Mouse (Mus musculus): ENCODE results near the gene 4931428F04Rik.

4931428F04Rik gene

DNA sequence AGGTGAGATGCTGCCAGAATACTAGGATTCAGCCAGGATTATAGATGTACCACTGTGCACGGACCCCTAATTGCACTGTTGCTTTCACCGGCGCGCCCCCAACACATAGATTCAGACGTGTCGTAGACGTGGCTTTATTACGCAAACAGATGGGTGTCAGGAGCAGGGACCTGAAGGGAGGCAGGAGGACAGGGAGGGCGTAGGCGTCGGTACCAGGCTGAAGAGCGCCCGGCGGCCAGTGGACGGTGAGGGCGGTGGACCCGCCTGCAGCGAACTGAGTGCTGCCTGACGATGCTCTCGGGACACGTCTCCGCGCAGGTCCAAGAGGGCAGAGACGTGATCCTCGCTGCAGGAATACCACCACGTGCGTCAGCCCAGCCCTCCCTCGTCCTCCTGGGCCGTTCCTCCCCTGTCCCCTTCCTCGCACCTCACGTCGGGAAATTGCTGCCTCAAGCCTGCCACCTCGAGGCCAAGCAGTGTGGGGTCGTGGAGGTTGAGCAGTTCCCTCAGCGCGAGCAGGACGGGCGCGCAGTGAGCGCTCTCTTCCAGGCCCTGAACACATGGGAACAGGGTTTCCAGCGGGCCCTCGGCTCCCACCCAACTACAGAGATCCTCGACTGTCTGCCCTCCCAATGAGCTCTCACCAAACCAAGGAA lies at the start of gene 4931428F04Rik:
TSS of gene 4931428F04Rik (minus strand) at position 60 of the 656 bp plus-strand sequence.
- peak; percentile 48 for DNase-seq

DNA sequence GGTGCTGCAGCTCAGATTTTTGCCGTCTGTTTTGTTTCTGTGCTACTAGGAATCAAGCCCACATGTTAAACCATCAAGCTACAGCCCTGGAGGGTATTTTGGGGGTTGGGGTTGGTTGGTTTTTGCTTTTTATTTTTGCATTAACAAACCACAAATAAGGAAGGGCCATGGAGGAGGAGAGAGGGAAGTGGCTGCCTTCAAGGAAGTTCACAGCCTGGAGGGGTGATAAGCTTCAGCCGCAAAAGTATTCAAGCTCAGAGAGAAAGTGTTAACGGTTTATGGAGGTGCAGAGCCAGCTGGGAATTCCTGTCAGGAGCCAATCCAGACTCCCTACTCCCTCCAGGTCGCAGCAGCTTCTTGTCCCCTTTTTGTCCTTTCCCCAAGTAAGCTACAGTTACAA lies 49.3 kb upstream of the 4931428F04Rik start:
- no peak for DNase-seq

DNA sequence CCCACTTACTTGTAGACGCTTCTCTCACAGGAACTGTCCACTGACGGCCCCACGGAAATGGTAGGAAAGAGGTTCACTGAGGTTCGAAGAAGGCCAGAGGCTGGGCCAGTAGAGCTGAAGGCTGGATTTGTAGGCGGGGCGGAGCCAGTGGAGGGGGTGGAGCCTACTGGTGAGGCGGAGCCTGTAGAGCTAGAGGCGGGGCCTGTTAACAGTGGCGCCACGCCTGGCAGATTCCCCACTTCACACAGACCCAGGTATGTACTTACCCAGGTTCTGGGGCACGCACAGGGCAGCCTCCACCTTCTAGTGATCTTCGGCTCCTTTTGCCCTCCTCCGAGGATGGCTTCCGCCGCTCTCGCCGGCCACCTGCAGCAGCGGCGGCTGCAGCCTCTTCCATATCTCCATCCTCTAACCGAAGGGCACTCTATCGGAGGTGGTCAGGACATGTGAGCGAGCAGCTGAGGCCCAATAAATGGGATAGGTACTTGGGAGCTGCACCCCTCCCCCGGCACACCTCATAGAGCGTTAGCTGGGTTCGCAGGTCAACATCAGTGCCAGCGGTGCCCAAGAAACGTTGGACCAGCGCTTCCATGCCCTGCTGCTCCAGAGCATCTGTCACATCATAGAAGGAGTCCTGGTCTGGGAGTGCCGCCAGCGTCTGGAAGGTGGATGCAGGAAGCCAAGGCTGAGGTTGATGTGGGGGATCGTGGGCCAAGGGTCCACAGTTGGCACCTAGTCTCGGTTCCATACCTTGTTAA lies 46.9 kb upstream of the 4931428F04Rik start:
- no peak for DNase-seq

DNA sequence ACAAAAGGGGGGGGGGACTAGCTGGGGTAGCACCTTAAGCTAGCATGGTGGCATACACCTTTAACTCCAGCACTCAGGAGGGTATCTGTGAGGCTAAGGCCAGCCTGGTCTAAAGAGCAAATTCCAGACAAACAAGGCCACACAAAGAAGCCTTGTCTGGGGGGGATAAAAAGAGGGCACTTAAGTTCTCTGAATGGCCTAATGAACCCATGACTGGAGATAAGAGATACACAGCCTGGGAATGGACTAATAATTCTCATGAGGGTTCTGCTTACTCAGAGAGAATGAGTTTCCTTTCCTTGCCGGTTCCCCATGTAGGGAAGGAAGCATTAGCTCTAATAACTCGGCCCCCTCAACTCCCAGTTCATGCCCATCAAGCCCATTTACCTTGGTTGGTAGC lies 42.9 kb upstream of the 4931428F04Rik start:
- no peak for DNase-seq

DNA sequence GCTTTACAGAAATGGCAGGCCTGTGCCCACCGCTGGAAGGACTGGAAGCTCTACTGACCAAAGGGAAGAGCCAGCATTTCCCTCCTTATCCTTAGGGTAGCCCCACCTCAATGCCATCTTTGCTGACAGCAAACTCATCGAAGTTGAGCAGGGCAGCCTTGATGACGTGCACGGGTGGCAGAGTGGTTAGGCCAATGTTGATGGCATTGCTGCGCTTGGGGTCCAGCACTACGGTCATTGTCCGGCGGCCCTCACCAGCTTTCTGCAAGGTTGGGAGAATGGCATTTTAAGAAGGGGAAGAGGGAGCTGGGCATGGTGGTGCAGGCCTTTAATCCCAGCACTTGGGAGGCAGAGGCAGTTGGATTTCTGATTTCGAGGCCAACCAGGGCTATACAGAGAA lies 42.3 kb upstream of the 4931428F04Rik start:
- no peak for DNase-seq

DNA sequence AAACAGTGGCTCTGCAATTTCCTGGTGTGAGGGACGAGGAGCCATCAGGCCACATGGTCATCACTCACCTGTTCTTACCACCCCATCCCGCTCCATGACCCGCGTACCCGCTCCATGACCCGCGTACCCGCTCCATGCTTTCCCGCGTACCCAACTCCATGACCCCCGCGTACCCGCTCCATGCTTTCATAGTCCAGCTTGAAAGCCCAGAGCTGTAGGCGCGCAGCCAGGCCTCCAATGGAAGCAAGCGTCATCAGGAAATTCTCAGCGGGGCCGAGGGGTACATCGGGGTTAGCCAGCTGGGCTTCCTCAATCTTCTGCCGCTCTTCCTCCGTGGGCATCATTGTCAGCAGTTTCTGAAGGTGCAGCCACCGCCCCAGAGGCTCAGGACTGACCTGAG lies 41.8 kb upstream of the 4931428F04Rik start:
- no peak for DNase-seq

DNA sequence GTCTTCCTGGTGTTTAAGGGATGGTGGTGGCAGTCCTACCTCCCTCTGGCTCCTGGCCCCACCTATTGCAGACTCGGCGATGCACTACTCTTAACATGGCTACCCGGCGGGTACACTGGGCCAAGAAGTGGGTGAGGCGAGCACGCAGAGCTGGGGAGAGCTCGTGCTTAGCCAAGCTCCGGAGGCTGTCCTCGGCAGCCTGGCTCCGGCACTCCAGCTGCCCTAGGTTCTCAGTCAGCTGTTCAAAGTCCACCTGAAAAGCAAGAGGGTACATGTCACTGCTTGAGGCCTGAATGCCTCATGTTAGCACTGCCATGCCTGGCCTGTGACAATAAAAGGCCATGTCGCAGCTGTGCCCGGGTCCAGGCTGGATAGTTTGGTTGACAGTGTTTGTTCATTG lies 40.7 kb upstream of the 4931428F04Rik start:
- no peak for DNase-seq

DNA sequence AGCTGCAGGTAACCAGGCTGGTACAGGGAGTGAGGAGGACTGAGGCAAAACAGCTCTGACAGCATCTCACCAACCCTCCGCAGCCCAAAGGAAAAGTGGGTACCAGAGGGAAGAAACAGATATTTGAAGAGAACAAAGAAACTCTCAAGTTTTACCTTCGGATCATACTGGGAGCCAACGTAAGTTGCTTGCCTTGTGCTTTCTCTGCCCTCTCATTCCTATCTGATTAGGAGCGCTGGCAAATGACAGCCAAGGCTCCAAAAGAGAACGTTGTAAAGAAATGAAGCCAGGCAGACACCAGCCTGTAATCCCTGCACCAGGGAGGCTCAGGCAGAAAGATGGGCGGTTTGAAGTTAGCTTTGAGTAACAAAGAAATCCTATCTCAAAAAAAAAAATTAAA lies 37.3 kb upstream of the 4931428F04Rik start:
- DNase-seq: no peak

DNA sequence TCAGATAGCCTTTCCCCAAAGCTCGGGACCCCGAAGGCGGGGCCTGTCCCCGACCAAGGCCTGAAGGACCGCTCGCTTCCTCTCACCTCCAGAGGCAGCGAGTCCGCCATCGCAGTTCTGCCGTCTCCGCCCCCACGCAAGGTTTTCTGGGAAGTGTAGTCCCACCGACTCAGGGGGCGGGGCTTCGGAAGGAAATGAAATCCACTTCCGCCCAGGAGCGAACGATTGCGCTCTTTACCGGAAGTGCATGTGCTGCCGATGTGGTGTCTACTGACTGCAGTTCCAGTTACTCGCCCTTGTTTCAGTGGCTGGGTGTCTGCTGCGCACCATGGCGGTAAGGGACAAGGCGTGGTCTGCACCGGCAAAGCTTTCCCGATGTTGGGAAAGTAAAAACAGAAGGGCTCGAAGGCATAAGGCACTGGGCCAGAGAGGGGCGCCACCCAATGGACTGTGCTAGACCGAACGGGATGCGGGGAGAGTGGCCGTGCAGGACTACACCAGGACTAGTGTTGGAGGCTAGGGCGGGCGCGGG lies 36.5 kb upstream of the 4931428F04Rik start, which contains the start of the genes Lrrc29 and Tmem208:
TSS of gene Lrrc29 (minus strand) at position 138 of the 532 bp plus-strand sequence.
TSS of gene Tmem208 (plus strand) at position 214 of the 532 bp plus-strand sequence.
- DNase-seq: peak; percentile 96

DNA sequence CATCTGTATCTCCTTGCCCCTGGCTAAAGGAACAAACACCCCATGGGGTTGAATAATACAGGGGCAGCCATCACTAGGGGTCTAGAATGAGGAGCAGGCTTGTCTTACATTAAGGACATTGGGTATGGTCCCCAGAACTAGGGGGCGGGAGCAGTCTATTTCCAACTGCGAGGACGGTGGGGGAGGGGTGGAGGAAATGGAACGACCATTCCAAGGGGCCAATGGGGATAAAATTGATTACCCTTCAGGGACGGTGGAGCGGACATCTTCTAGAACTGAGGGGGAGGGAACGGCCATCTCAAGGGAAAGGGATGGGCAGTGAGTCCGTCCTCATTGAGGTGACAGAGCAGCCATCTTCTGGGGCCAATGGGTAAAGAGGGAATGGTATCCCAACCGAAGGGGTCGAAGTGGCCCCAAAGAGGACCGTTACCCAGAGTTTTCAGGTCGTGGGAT lies 36.0 kb upstream of the 4931428F04Rik start:
- DNase-seq: no peak

DNA sequence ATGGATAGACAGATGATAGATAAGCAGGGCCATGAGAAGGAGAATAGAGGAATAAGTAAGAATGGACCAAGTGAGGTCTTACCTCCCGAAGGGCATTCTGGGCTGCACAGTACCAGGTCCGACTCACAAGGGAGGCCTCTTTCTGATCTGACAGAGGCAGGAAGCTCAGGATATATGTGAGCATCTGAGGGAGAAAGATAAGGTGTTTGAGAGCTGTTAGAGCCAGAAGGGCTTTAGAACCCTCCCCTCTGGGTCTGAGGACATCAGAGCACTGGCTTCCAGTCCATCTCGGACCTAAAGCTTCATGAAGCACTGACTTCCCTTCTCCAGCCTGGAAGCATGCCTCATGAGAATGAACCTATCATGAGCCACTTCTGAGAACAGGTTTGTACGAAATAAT lies 33.5 kb upstream of the 4931428F04Rik start:
- DNase-seq: no peak

DNA sequence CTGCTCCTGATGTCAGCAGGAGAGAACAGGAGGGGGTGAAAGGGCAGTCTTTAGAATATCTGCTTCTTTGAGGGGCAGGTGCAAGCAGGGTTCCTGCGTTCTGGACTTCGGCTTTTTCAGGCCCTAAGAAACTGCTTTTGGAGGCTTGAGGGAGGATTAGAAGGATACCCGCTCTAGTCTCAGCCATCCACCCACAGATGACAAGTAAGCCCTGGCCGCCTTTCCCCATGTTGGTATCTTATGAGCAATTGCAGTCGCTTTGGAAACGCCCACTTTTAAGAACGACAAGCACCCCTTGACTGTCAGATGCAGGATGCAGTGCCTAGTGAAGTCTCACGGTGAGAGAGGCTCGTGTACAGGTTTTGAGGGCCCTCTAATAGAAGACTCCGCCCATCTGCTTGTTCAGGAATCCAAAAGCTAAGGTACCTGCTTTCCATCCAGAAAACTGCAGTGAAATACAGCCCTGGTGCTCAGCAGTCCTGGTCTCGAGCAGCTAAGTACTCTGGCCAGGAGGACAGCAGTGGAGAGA lies 29.1 kb upstream of the 4931428F04Rik start:
- no peak for DNase-seq

DNA sequence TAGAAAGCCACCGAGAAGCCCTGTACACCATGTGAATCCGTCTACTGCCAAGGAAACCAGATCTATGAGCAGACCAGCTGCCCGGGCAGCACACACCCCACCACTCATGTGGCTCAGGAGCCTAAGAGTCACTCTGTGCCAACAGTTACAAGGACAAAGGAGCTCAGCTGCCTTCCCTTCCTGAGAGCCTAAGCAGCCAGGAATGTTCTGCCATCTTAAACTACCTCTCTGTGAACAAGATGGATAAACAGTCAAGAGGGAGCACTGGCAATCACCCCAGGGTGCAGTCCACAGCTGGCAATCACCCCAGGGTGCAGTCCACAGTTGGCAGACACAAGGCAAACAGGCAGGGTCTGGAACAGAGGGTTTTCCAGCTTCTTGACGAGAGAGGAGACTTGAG lies 28.3 kb upstream of the 4931428F04Rik start:
- no peak for DNase-seq

DNA sequence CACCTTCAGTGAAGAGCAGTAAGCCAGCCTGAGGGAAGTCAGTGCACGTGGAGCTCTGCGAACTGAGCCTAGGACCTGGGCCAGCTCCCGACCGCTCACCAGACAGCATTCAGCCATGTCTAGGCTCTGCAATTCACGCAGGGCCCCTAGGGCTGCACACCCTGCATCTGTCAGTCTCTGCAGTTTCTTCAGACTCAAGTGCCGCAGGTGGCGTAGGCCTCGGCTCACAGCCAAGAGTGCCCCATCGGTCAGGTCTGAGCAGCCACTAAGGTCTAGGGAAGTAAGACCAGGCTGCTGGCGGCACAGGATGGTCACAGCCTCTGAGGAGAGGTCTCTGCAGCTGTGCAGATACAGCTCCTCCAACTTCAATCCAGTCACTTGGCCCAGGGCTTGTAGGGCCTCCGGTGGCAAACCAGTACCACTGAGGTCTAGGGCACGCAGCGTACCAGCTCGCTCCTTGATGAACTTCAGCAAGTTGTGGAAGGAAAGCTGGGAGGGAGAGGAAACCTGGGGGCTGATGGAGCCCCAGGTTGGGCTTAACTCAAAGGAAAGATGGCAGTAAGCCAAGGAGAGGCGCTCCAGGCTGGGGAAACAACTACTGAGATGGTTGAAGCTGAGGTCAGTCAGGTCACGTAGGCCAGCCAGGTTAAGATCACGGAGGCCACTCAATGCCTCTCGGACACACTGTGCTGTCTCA lies 25.6 kb upstream of the 4931428F04Rik start:
- no peak for DNase-seq

DNA sequence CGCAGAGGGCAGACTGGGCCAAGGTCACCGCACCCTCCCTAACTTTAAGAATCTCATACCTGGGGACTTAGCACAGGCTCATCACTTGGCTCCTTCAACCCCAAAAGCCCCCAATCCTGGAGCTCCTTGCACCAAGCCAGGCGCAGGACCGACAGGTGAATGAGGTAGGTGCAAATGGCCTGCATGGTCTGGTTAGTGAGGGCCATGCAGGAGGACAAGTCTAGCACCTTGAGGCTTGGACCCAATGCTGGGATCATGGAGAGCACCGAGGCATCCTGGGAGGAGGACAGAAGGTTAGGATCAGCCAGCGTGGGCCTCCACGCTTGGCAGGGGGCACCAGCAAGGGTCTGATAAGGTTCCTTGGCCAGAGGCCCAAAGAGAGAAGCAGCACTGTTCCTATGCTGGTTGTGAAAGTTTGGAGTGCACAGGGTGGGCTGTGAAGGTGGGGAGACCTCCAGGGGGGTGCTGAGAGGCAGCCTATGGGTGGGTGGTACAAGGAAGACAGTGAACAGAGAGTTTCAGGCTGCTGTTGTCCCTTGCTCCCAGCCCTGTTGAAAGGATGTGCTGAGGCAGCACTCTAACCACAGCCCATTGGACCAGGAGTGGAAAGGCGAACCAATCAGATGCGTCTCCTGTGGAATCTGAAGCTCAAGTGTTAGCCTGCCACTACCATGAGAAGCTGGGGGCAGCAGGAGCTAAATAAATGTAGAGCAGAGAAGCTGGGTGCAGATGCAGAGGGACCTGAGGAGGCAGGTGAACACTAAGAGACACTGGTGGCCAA lies 24.1 kb upstream of the 4931428F04Rik start:
- DNase-seq: no peak

DNA sequence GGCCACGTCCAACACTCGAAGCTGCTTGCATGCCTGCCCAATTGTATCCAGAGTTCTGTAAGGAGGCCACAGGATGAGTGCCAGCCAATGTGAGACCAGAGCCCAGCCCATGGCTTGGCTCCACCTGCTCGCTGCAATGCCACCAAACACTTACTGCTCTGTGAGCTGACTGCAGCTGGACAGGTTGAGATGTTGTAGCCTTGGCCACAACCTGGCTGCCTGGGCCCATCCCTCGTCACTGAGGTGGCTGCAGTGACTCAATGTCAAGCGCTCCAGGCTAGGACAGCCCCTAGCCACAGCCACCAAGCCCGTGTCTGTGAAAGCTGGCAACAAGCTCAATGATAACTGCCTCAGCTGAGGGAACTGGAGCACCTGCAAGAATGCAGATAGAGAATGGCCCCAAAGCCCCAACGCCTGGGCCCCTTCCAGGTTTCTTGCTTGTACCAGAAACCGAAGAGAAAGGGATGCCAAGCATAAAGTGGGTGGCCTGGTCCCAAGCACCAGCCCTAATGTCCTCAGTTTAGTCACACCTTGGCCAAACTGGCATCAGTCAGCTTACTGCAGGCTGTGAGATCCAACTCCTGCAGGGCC lies 23.3 kb upstream of the 4931428F04Rik start:
- DNase-seq: no peak

DNA sequence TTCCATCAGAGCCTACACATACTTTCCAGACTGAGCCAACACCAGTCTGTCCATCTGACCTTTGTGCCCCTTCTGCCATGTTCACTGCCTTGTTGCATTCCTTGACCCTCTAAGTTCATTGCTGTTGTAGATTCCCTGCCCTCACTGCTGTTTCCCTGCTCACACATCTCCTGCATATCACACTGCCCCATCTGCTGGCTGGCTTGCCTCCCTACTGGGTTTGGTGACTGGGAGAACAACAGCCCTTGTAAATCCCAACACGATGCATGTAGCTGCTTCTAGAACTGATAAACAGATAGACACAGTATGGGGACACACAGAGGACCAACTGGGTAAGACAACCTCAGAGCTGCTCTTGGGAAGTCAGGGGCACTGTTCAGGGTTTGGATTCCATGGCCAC lies 22.1 kb upstream of the 4931428F04Rik start:
- no peak for DNase-seq

DNA sequence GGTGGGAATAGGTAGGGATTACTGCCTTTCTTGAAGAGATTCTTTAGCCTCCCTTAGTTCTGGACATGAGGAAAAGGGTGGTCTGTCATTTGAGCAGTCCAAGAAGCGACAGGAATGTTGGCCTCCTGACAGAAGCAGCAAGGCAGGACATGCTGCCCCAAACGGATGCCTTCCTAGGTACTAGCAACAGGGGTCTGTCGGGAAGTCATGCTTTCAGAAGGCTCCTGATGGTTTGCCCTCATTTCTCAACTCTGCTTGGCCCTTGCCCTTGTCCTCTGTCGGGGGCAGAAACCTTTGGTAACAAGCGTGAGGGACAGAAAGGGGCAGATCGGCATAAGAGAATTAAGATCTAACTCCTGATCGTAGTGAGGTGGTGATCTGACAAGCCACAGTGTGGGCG lies 20.5 kb upstream of the 4931428F04Rik start:
- DNase-seq: no peak

DNA sequence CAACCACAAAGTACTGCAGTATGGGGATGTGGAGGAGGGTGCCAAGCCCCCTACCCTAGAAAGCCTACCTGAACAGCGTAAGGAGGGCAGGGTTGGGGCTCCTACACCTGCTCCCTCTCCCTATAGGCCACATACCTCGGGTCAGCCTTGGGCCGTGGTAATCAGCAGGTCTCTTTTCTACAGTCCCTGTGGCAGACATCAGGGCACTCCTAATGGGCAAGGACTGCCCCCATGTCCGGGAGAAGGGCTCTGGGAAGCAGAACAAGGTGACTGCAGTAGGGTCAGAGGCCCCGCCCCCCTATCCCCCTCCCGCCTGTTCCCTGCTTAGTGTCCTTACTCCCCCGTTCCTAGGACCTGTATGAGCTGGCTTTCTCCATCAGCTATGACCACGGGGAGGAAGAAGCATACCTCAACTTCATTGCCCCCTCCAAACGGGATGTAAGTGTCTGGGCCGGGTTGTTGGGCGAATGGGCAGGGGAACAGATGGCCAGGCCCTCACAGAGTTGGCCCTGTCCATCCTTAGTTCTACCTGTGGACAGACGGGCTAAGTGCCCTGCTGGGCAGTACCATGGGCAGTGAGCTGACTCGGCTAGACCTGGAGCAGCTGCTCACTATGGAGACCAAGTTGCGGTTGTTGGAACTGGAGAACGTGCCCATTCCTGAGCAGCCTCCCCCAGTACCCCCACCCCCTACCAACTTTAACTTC lies 19.6 kb upstream of the 4931428F04Rik start:
- DNase-seq: no peak

DNA sequence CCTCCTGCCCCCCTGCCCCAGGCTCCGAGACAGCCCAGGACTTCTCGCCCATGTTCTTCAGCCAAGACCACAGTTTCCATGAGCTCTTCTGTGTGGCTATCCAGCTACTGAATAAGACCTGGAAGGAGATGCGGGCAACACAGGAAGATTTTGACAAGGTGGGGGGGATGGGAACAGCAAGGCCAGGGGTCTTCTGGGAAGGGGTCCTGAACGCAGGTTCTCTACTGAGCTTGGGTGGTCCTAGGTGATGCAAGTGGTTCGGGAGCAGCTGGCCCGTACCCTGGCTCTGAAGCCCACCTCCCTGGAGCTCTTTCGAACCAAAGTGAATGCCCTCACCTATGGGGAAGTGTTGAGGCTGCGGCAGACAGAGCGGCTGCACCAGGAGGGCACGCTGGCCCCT lies 18.8 kb upstream of the 4931428F04Rik start:
- no peak for DNase-seq

DNA sequence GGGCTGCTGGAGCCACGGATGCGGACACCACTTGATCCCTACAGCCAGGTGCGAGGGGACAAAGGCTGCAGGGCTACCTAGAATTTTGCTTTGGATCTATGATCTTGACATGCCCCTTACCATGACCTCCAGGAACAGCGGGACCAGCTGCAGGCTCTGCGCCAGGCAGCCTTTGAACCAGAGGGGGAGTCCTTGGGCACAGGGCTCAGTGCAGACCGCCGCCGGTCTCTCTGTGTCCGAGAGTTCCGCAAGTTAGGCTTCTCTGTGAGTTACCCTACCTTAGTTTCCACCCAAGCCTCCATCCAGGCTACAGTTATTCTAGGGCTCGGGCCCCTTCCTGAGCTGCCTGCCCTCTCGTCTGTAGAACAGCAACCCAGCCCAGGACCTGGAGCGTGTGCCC lies 18.0 kb upstream of the 4931428F04Rik start:
- no peak for DNase-seq

Measured in right cerebral cortex, postnatal 25 days (tissue).